In genomic region chr2:3919893-3920292, GRCm38 (mm10) we compare ENCODE assay signal across 22 mouse cellular contexts.
"Had no signal": no experiment of that assay in that cellular context is flagged by ENCODE, and none has a peak within 500 bp of the region (broad histone marks: within the 10 kb centered on the region; RNA-seq: fewer than 3 reads in every experiment).

No protein-coding gene starts in this region.

- H3K4me3 ChIP-seq: layer of hippocampus, adult 2 months; left cerebral cortex, adult 2 months; limb, embryonic 12.5 days; liver, embryonic 12.5 days; liver, embryonic 15.5 days; midbrain, embryonic 12.5 days; midbrain, embryonic 15.5 days; neural tube, embryonic 12.5 days; neural tube, embryonic 15.5 days had no signal

- H3K4me1 ChIP-seq: limb, embryonic 12.5 days; liver, embryonic 12.5 days; liver, embryonic 15.5 days; neural tube, embryonic 12.5 days had no signal

- H3K27me3 ChIP-seq: limb, embryonic 12.5 days; liver, embryonic 12.5 days; liver, embryonic 15.5 days; midbrain, embryonic 12.5 days; midbrain, embryonic 15.5 days; neural tube, embryonic 12.5 days; neural tube, embryonic 15.5 days had no signal

- H3K4me2 ChIP-seq: limb, embryonic 12.5 days; liver, embryonic 12.5 days; liver, embryonic 15.5 days; midbrain, embryonic 12.5 days; midbrain, embryonic 15.5 days; neural tube, embryonic 12.5 days; neural tube, embryonic 15.5 days had no signal

- DNase-seq: kidney, adult 2 months; kidney, postnatal 25 days; layer of hippocampus, adult 9-11 months; liver; lung, adult 18-20 months; lung, postnatal 14 days; thymus, adult 2 months; thymus, postnatal 14 days; thymus, postnatal 4 days had no signal

- H3K9me3 ChIP-seq: limb, embryonic 12.5 days; liver, embryonic 12.5 days; liver, embryonic 15.5 days; midbrain, embryonic 12.5 days; midbrain, embryonic 15.5 days; neural tube, embryonic 12.5 days; neural tube, embryonic 15.5 days had no signal

- ATAC-seq: intestine, postnatal 0 days; liver, embryonic 12.5 days; midbrain, embryonic 15.5 days had no signal

- H3K9ac ChIP-seq: limb, embryonic 12.5 days; liver, embryonic 12.5 days; liver, embryonic 15.5 days; midbrain, embryonic 12.5 days; midbrain, embryonic 15.5 days; neural tube, embryonic 12.5 days; neural tube, embryonic 15.5 days had no signal

- H3K36me3 ChIP-seq: limb, embryonic 12.5 days; liver, embryonic 12.5 days; liver, embryonic 15.5 days; midbrain, embryonic 12.5 days; midbrain, embryonic 15.5 days; neural tube, embryonic 12.5 days; neural tube, embryonic 15.5 days had no signal

- H3K27ac ChIP-seq: kidney, postnatal 0 days; layer of hippocampus, adult 2 months; left cerebral cortex, adult 2 months; limb, embryonic 12.5 days; liver, embryonic 12.5 days; liver, embryonic 15.5 days; macrophage; midbrain, embryonic 12.5 days; midbrain, embryonic 15.5 days; neural tube, embryonic 12.5 days; neural tube, embryonic 15.5 days; stomach, postnatal 0 days had no signal
